Mouse (Mus musculus) inflammation-experienced regulatory T-cells, adult 6 months (primary cell): ENCODE measurements at regions not wholly inside any gene's neighbourhood (a gene's known extent, or its start where the extent isn't known, plus 50 kb on each side); places are given as distances from the start of the nearest gene placed in this dataset.

Source experiments
- ATAC-seq: one replicate; pipeline ENCODE4 v1.8.0; 2017

DNA sequence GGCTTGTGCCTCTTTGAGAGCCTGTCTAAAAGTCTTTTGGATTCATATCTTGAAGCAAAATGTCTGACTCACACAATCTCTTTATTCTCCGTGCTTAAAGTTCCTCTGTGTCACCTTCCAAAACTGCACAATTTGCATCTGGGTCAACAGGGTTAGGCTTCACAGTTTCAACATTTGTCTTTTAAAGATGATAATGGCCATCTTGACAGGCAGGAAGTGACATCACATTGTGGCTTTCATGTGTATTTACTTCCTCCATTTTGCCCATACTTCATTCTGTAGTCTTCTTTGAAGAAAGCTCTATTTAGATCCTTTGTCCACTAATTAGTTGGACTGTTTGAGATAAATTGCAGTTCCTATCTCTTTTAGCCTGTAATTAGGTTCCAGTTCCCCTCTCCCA, 135.1 kb downstream of the Ndufa10 start:
- no peak for ATAC-seq

DNA sequence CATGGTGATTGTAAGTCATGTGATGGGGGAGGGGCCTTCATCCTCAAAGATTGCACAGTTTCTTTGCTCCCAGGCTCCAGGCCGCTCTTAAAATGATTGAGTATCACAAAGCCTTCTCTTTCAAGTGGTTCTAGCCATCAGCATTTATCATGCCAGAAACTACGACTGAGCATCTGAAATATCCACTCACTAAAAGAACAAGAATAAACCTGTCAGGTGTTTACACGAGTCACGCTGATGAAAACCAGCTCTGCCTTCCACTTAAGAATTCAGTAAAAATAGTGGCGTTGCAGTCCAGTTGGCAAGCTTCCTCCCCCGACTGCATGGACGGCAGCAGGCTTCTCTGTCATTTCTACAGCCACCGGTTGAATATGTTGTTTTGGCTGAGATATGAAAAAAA, 136.2 kb downstream of the Ndufa10 start:
- ATAC-seq = no peak

DNA sequence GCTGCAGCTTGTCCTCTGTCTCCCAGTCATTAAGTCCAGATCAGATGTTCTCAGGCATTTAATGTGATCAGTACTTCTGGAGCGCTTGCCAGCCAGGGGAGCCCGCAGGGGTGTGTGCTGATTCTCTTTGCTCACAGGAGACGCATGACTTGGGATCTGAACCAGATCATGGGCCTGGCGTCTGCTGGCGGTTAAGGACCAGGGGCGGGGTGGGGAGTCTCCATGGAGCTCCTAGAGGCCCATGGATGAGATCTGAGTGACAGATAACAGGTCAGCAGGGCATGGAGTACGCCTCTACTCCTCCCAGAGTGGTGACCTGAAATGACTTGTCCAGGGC, 136.7 kb upstream of the Hdac4 start:
- no peak for ATAC-seq

DNA sequence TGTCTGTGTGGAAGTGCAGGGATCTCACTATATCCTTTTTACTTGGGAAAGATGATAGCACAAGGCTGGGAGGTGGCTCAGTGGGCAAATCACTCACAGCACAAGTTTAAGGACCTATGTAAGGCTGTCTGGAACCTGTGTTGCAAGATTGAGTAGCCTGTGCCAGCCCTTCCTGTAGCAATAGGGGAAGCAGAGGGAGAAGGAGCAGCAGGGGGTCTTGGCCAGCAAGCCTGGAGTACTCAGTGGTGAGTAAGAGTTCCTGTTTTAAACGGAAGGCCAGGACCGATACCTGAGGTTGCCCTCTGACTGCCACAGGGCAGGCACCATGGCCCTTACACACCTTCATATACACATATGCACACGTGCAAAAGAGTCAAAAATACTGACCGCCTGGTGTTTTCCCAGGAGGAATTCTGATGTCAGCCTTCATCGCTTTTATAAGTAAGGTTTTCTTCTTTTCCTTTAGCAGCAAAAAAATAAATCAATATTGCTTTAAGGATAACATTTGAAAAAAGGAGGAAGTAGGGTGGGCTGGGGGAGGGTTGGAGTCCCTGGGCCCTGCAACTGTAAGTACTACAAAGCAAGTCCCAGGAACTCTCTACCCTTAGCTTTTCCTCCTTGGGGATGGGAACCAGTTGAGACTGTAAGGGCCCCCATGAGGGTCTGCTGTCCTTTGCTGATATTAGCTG, 136.2 kb upstream of the Hdac4 start:
- ATAC-seq = no peak

GRCm38 (mm10) chr1:92330181-92330580, 134.7 kb upstream of the Hdac4 start:
- no peak for ATAC-seq

GRCm38 (mm10) chr1:92329491-92329890, 134.0 kb upstream of the Hdac4 start:
- ATAC-seq = no peak

GRCm38 (mm10) chr1:92327141-92327540, 131.6 kb upstream of the Hdac4 start:
- ATAC-seq = no peak

- ATAC-seq = no peak
Observed at GRCm38 (mm10) chr1:92325281-92325680, 129.8 kb upstream of the Hdac4 start.

DNA sequence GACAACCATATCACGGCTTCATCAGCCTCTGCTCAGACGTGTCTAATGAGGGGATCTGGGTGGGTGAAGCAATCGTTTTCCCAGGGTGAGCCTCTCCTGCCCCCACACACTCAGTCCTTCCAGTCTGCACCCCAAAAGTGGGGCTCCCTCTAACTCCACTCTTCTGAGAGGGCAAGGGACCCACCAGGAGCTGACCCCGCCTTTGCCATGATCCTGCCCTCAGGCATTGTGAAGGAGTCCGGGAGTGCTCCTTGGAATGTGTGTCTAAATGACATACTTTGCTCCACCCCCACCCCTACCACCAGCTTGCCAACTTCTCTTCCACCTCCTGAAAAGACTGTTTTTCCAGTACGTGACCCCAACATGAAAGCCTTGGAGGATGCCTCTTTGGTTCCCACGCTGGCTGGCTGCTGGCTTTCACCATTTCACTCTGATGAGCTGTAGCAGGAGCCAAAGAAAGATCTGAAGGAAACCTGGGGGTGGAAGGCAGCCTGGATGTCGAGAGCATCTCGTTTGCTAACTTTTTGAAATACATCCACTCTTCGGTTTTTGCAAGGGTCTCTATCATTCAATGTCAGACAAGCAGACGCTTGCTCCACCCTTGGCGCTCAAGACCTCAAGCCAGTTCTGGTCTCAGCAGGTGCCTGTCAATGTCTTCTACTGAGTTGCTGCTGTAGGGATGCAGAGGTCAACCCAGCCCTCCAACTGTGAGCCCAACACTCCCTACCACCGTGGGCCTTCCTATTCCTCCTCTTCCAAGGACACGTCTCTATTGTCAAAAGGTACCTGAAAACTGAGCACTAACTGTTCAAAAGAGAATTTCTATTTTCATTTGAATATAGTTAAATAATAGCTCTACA, 128.8 kb upstream of the Hdac4 start:
- no peak for ATAC-seq

GRCm38 (mm10) chr1:92317131-92317530, 121.6 kb upstream of the Hdac4 start:
- ATAC-seq = no peak

DNA sequence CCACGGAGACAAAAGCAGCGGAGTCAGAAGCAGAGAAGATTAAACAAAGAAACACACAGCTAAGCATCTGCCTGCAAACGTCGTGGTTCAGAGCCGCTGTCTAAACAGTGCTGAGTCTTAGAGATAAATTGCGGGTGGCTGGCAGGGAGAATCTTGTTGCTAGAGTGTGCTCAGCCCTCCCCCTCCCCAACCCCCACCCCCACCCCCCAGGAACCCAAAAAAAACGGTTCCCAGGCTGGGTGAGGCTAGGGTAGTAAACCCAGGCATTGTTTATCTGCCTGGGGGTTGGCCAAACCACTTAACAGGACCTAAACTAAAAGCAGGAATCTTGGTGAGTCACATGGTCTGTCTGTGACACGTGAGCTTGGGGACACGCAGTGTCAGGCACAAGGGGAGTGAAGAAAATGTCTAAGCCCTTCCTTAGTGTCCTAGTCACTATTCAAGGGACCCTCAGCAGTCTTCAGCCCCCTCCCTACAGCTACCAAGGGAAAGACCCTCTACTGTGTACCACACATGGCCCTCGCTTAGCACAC, 120.8 kb upstream of the Hdac4 start:
- no peak for ATAC-seq

DNA sequence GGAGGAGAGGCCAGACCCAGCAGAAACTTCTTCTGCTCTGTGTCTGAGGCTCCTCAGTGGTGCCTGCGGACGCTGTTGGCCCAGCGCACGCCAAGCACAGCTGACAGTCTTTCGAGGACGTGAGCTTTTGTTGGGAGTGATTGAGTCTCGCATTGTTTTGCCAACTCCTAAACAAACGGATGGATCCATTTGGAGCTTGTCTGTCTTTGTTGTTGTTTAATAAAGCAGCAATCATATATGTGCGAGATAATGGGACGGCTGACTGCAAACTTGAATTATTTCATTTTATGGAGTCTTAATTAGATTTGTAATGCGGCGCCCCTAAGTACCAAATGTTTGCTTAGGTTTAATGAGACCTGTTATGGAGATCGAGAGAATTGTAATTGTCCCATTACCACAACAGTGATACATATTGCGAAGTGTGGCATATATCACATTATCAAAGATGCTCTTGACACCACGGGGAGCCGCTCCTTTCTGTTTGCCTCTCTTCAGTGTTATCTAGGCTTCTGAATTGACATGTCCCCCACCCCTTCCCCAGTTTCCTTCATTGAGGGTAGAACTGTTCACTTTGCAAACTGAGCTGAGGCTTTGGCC, 117.6 kb upstream of the Hdac4 start:
- ATAC-seq = no peak

DNA sequence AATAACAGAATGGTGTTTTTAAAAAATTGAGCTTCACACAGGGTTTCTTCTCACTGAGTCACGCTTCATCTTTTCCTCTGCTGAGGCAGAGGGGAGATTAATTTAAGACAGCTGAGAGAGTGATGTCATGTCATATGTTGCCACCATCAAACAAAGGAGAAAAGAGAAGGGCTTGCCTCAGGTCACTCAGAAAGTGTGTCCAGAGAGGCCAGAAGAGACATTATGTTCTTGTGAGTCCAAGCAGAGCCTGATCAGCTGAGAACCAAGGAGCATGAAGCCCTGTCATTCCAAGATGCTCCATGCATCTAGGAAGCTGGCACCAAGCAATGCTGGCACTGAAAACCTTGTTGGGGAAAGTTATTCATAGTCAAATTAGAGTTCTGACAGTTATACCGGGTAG, 114.4 kb upstream of the Hdac4 start:
- ATAC-seq = no peak

GRCm38 (mm10) chr1:92309381-92309780, 113.9 kb upstream of the Hdac4 start:
- no peak for ATAC-seq

DNA sequence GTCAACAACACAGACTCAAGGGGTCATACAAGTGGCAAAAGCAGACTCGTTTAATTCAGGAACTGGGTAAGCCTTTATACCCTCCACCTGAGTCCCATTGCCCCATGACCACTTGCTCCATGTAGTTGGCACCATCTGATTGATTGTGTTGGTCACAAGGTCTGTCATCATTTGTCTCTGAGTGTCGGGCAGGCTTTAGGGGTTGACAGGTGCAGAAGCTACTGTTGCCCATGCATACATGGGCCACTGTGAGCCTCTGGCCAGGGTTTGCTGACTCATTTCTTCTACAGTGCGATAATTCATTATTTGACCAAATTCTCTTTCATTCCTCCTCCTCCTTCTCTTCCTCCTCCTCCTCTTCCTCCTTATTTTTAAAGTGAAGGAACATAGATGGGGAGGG, 113.0 kb upstream of the Hdac4 start:
- no peak for ATAC-seq

- no peak for ATAC-seq
Observed at GRCm38 (mm10) chr1:92306042-92306441, 110.5 kb upstream of the Hdac4 start.

- no peak for ATAC-seq
Observed at GRCm38 (mm10) chr1:92299041-92299440, 103.5 kb upstream of the Hdac4 start.

DNA sequence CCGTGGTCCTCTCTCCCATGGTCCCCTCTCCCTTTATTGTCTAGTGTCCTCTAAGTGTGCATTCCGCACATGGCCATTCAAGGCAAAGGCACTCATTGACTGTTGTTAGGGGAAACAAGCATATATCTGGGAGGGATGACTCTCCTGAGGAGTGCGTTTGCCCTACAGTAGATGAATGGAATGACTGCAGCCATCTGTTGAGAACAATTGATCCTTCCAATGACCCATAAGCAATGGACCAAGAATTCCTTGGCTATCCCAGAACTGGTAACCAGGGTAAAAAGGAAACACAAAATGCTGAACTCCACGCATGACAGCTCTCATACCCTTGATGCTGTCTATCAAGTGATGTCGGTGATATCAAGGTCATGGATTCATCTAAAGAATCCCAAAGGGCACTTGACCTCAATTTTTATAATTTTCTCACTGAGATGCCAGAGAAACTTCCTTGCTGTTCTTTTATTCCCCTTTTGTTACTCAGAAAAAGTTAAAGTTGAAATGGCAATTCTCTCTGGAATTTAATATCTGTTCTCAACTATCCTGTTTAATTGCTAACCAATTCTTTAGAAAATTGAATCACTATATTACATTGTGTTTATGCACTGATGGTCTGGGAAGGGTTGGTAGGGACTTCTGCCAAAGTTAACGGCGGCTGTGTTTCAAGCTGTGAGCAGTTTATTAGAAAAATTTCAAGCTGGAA, 97.3 kb upstream of the Hdac4 start:
- ATAC-seq = no peak

- no peak for ATAC-seq
Observed at GRCm38 (mm10) chr1:92286966-92287342, 91.5 kb upstream of the Hdac4 start.

DNA sequence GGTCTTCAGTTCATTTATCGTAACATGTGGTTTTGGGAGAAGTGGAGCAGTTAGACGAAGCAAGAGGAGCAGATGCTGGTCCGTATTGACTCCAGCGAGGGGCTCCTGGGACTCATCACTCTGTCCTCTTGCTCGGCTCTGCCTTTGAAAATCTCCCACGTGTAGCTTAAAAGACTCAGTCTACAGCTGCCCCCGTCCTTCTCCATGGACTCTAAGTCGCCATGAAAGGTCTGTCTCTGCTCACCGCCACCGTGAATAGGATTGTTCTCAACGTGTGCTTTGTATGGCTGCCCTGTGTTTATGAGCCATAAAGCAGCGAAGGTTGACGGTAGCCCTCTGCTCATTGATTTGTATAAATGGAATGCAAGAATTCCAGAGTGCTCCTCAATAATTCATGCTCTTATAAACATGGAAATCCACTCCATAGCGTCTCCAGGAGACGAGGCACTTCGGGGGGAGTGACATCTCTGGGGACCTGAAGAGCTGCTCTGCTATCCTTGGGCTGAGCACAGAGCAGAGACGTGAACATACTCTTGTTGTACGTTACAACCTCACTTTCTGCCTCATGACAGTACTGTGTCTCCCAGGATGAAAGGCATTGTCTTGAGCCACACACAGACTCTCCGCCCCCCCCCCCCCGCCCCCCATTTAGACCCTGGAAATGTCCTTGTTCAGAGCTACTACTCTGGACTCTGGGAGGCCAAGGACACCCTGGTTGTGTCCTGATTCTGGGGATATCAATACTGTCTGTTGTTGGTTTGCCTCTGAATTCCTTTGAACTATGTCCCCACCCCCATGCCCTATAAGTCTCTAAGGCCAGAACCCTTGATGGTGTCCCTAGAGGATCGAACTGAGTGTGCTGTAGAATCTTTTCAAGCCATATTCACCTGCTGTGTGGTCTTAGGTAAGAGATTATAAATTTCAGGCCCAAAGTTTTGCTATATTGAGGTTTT, 90.8 kb upstream of the Hdac4 start:
- no peak for ATAC-seq

GRCm38 (mm10) chr1:92284155-92284554, 88.7 kb upstream of the Hdac4 start:
- no peak for ATAC-seq

GRCm38 (mm10) chr1:92277199-92277747, 81.8 kb upstream of the Hdac4 start:
- no peak for ATAC-seq
